In the genomic region with DNA sequence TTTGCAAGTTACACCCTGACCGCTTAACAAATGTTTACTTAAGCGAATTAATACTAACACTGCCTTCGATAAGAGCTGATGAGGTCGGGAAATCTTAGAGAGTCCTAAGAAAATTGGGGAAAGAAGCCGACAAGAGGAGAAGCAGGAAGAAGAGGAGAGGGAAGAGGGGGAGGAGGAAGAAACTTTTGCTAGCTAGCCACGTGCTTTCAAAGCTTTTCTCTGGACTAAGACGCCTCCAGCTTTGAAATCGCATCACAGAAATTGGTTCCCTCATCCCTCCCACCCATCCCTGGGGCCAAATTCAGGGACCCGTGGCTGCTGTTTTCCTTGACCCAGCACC, we compare ENCODE assay signal across 8 mouse cellular contexts. TPM values are rescaled to one million over a fixed set of nuclear protein-coding genes. Genes with fewer than 3 reads are reported as not detected.
DNase-seq lines count a peak whose midpoint lies in the region; ATAC-seq and TF ChIP-seq lines count a peak whose summit lies in the region.

No protein-coding gene starts in this region.

- peak overlapping the region; percentile 73 for H3K4me2 ChIP-seq in limb, embryonic 15.5 days
- peak overlapping the region; percentile 64 for H3K4me2 ChIP-seq in stomach, postnatal 0 days (replicated peaks; ENCODE audit: low read depth)

- no peaks in the 10 kb centered on the region for H3K9me3 ChIP-seq in limb, embryonic 15.5 days
- no peaks in the 10 kb centered on the region for H3K9me3 ChIP-seq in stomach, postnatal 0 days (ENCODE audit: control insufficient read depth, low read length)

- ATAC-seq in cerebellum, adult (ENCODE audit: insufficient number of reproducible peaks, low FRiP score, low TSS enrichment) = no peak
- no peak for ATAC-seq in limb, embryonic 15.5 days (ENCODE audit: insufficient number of reproducible peaks, low FRiP score, low TSS enrichment, low read depth)
- no peak for ATAC-seq in stomach, postnatal 0 days (ENCODE audit: low FRiP score, low TSS enrichment)

- 15% methylated on average over 9 of the region's 9 CpGs for WGBS in limb, embryonic 15.5 days
- 8% methylated on average over 9 of the region's 9 CpGs for WGBS in stomach, postnatal 0 days
- 18% methylated on average over 9 of the region's 9 CpGs for WGBS in kidney, adult 2 months

- H3K27me3 ChIP-seq in limb, embryonic 15.5 days = peaks cover 7% of the 10 kb centered on the region; the same call in 1 of the 2 replicates
- no peaks in the 10 kb centered on the region for H3K27me3 ChIP-seq in stomach, postnatal 0 days (ENCODE audit: control insufficient read depth, insufficient read depth, low read length)
- H3K27me3 ChIP-seq in kidney, adult 2 months (replicated peaks; ENCODE audit: control insufficient read depth, insufficient read depth, low read length) = no peaks in the 10 kb centered on the region

- no peak for TF ChIP-seq POLR2A in kidney, adult 2 months (IDR thresholded peaks at IDR 0.05; ENCODE audit: low read depth, low read length)

- no peak for TF ChIP-seq CTCF in stomach, postnatal 0 days (IDR thresholded peaks at IDR 0.05; ENCODE audit: low read depth)
- TF ChIP-seq CTCF in kidney, adult 2 months (conservative IDR thresholded peaks at IDR 0.05; ENCODE audit: insufficient read depth, insufficient read length, low read depth, low read length) = no peak

- H3K4me3 ChIP-seq in limb, embryonic 15.5 days = peak overlapping the region; percentile 34
- H3K4me3 ChIP-seq in stomach, postnatal 0 days (ENCODE audit: low read depth, low read length) = peak overlapping the region; percentile 33; the same call in 1 of the 2 replicates
- no peak overlapping the region for H3K4me3 ChIP-seq in kidney, adult 2 months (ENCODE audit: insufficient read depth, low read depth, low read length)

- DNase-seq in cerebellum, adult 9-10 months = peak; percentile 24
- DNase-seq in retina, embryonic 14.5 days (ENCODE audit: low spot score) = peak; percentile 21
- DNase-seq in retina, postnatal 1 day = no peak
- no peak for DNase-seq in stomach, postnatal 0 days (ENCODE audit: low spot score)
- DNase-seq in layer of hippocampus, postnatal 14 days (ENCODE audit: low spot score in 2 of 2) = no peak
- no peak for DNase-seq in kidney, adult 2 months

- no peak for TF ChIP-seq EP300 in stomach, postnatal 0 days (optimal IDR thresholded peaks at IDR 0.05)

- H3K36me3 ChIP-seq in limb, embryonic 15.5 days = no peaks in the 10 kb centered on the region
- H3K36me3 ChIP-seq in stomach, postnatal 0 days (ENCODE audit: control insufficient read depth, insufficient read depth, low read length) = no peaks in the 10 kb centered on the region
- no peaks in the 10 kb centered on the region for H3K36me3 ChIP-seq in kidney, adult 2 months (ENCODE audit: control insufficient read depth, insufficient read depth, low read length)

- H3K9ac ChIP-seq in limb, embryonic 15.5 days = no peak overlapping the region
- no peak overlapping the region for H3K9ac ChIP-seq in stomach, postnatal 0 days (ENCODE audit: low read length)

- no peak overlapping the region for H3K27ac ChIP-seq in limb, embryonic 15.5 days
- H3K27ac ChIP-seq in stomach, postnatal 0 days (replicated peaks) = peak overlapping the region; percentile 74
- H3K27ac ChIP-seq in kidney, adult 2 months (ENCODE audit: insufficient read depth, low read depth, low read length) = no peak overlapping the region

- H3K4me1 ChIP-seq in limb, embryonic 15.5 days = peaks cover 14% of the 10 kb centered on the region
- H3K4me1 ChIP-seq in stomach, postnatal 0 days (replicated peaks; ENCODE audit: control insufficient read depth, insufficient read depth) = 0 out of 2 replicates have a peak, but pooled peaks cover 2% of the 10 kb centered on the region
- H3K4me1 ChIP-seq in kidney, adult 2 months (ENCODE audit: control insufficient read depth, insufficient read depth, low read length) = no peaks in the 10 kb centered on the region

RNA-seq across cellular contexts. Expression of gene Bhlhe40, which starts 48.7 kb away (rescaled TPM):
- 44.5 and 45.4 TPM in 2 replicates for polyA plus RNA-seq in limb, embryonic 15.5 days (2015; fragmentation: Nextera tagmentation; extraction: Ambion mirVana)
- 24.8 and 28.7 TPM in 2 replicates for polyA plus RNA-seq in stomach, postnatal 0 days (2015; fragmentation: Nextera tagmentation; extraction: Ambion mirVana)
- total RNA-seq in layer of hippocampus, postnatal 14 days (2021) = 10 to 100 TPM; 47.6 to 58.7 TPM
- 38.0 and 39.5 TPM in 2 replicates for polyA plus RNA-seq in kidney, adult 2 months (2012; rRNA removed)

Comparison
In these comparisons a context has a peak if more than half of its experiments do, and no peak if none do; other contexts are left out.
1. DNase-seq: peak in cerebellum, adult 9-10 months (single experiment) and retina, embryonic 14.5 days (single experiment); none in retina, postnatal 1 day (single experiment), stomach, postnatal 0 days (single experiment), layer of hippocampus, postnatal 14 days (0 of 2) and kidney, adult 2 months (single experiment).